Mouse (Mus musculus) left cerebral cortex, postnatal 4 days (tissue): ENCODE measurements around the gene Ccdc28b. TPM values are rescaled to one million over a fixed set of nuclear protein-coding genes. Genes with fewer than 3 reads are reported as not detected.

Experiments used
- DNase-seq: peaks from one replicate; pipeline ENCODE4 v3.0.0-alpha.2; 2022
- intact Hi-C: fragments of 180-260 bp; cut with DNase I; formaldehyde crosslinking; loops from one replicate; pipeline ENCODE4 v1.15.1; 2025
- total RNA-seq, 2 experiments: library from RNA; stranded (reverse); gene quantifications; 2 replicates each; pipeline ENCODE4 v1.2.3; 2021

Gene Ccdc28b
- 100 to 1,000 TPM; 125 to 131 TPM for total RNA-seq

DNA sequence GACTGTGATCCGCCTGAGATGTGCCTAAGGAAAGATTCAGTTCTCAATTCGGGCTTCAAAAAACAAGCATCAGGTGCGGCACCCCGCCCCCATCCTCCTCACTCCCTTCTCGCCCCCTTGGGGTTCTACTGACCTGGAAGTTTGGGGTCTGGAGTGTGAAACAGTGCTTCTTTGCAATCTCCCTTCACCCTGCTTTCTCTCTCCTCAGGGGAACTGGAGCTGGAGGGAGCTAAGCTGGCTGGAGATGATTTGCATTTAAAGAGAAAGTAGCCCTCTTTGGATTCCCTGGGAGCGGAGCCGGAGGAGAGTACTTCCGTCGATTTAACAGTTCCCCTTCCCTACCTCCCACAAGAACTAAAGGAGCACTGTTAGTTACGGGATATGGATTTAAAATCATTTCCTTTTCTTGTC lies at the start of gene Ccdc28b:
TSS of gene Ccdc28b (minus strand) at position 267 of the 411 bp plus-strand sequence.
- DNase-seq = no peak
- intact Hi-C loops = no loop called here

DNA sequence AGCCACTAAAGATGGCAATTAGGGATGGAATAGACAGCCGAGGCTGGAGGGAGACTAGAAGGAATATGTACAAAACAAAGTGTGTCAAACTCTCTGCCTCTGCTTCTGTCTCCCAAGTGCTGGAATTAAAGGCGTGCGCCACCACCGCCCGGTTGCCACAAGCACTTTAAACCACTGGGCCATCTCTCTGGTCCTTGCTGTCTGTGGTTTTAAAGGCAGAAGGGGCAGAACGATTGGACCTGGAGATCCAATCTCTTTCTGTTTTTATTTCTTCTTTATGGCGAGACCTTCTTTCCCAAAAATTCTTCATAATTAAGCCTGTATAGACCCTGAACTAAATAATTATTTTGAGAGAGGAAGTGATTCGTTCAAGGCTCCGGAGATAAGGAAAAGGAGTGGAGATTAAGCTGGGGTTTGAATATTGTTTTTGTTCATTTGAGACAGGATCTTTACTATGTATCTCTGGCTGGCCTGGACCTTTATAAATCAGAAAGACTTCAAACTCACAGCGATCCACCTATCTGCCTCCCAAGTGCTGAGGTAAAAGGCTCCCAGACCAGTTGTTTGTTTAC lies 49.2 kb upstream of the Ccdc28b start:
- DNase-seq = no peak
- intact Hi-C loops = no loop called here

DNA sequence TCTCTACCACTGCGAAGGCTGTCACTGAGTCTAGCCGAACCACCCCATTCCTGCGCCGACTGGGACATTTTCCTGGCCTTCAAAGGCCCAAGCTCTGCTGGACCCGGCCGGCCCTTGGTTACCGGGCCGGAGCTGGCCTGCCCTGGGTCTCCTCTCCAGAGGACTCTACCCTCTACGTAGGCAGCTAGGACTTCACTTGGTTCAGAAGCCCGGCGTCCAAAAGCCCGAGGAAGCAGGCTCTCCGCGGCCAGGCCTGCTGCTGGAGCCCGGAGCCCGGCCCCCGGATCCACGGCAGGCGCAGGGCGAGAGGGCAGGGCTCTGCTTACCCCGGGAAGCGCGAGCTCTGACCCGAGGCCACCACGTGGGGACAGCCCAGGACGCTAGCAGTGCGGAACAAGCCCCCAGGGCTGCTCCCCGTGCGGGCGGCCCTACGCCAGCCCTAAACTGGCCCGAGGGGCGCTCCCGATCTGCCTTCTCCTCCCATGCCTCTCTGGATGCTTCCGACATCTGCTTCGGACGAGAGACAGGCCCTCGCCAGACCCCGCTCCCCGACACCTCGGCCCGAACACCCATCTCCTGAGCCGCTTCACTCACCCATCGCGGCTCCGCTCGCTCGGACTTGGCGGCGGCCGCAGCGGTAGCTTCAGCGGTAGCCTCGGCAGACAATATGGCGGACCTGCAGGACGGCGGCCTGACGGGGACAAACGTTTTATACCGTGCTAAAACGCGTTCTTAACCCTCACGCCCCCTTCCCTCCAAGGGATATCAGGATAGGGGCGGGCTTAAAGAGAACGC lies 48.5 kb upstream of the Ccdc28b start, which contains the start of gene Kpna6:
TSS of gene Kpna6 (minus strand) at position 685 of the 795 bp plus-strand sequence.
- intact Hi-C loops = no loop called here
- peak; percentile 91 for DNase-seq

DNA sequence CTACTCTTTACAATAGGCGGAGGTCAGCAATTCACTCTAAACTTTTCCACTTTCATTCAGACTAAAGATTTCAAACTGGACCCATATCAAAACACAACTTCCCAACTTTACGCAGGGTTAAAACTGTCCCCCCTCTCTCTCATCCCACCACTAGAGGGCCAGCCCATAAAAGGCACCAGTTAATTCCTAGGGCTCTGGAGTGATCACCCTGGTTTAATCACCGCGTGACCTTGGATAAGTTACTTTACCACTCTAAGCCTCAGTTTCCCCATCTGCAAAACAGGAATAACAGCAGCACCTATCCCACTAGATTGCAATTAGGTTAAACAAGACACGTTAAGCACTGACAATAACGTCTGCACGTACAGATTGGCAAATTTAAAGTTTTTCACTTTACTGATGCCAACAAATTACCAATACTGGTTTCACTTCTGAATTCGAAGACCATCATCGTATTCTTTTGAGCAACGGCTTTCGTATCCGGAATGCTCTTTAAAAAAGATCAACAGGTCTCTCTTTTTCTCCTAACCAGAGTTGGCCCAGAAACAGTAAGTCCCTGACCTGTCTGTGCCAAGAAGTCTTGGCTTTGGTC lies 47.8 kb upstream of the Ccdc28b start:
- peak; percentile 42 for DNase-seq
- intact Hi-C loops = no loop called here

DNA sequence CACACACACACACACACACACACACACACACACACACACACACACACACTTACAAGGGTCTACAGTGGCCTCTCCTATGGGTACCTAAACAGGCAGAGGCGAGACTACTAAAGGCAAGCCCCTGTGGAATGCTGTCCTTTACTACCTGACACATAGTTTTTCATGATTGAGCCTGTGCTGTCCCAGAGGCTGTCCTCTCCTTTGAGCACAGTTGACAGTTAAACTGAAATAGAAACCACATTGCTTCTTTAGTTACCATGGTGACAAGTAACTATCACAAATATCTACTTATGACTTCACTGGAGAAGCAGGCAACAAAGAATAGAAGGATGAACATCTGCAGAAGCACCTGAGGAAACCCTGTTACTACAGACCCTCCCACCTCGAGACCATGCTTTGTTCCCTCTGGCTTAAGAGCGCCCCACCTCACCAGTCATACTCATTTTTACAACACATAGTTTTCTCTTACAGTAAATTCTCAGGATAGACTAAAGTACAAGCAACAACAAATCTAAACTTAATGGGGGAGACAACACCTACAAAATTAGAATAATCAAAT lies 38.6 kb upstream of the Ccdc28b start:
- no peak for DNase-seq
- intact Hi-C loops = no loop called here

DNA sequence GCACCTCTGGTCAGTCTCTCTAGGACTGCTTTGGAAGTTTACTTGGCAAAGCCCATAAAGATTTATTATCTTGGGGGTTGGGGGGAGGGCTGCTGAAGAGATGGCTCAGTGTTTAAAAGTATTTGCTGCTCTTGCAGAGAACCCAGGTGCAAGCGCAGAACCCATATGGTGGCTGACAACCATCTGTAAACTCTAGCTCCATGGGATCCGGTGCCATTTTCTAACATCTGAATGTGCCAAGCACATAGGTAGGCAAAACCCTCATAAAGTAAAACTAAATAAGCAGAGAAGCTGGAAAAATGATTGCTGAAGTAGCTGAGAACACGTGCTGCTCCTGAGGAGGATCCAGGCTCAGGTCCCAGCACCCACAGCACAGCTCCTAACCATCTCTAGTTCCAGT lies 37.8 kb upstream of the Ccdc28b start:
- no peak for DNase-seq
- intact Hi-C loops = no loop called here

DNA sequence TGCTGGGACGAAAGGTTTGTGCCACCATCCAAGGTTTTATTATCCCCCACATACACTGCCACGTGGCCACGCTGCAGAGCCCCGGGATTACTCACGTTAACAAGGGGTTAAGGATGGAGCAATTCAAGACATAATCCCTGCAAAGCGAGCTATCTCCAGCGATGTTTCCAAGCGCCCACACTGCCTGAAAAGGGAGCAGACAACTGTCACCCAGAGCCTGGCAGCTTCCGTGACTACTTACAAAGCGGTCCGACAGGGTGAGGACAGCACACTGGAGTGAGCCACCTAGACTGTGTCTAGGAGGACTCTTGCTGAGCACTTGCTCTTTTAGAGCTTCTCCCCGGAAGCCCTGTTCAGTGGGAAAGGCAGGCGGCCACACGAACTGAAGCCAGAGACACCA lies 31.0 kb upstream of the Ccdc28b start:
- intact Hi-C loops = no loop called here
- DNase-seq = no peak

DNA sequence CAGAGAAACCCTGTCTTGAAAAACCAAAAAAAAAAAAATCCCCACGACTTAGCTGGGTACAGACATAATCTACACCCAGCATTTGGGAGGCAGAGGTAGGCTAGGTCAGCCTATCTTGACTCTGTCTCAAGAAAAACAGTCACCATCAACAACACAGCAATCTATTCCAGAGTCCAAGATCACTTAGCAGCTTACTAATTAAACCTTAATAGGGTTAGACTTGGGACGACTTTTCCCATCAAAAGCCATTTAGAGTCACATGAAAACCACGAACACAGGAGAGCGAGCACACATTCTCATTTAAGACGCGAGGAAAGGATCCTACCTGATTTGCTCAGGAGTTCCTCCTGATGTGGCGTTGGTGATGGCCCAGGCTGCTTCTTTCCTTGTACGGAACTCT lies 26.6 kb upstream of the Ccdc28b start:
- no peak for DNase-seq
- intact Hi-C loops = no loop called here

DNA sequence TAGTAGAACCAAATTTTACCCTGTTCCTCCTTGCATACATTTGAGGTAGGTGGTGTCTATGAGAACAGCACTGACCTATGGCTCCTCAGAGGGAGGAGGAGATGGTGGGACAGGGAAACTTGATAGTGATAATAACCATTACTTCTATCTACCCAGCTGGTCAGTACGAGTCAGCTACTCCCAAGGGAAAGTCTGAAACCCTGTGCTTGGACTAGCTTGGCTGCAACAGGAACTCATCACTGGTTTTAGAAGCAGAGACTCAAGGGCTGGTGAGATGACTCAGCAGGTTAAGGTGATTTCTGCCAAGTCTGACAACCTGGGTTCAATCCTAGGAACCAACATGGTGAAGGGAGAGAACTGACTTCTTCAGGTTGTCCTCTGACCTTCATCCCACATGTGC lies 24.9 kb upstream of the Ccdc28b start:
- intact Hi-C loops = no loop called here
- DNase-seq = no peak

DNA sequence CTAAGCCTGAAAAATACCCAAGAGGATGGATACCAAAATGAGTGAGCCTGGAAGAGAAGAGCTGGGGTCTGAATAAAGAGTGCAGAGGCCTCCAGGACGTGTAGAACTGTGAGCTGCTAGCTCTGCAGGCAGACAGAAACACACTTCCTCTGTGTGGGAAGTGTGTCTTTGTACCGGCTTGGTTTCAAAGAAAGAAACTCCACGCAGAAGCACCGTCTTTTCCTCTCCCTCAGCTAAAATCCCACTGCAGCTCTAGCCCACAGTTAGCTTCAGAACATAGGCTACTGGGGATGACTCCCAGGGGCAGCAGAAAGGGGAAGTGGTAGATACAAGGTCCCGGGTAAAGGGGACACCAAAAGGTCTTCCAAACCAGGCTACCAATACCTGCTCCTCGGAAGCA lies 21.5 kb upstream of the Ccdc28b start:
- DNase-seq = no peak
- intact Hi-C loops = no loop called here

DNA sequence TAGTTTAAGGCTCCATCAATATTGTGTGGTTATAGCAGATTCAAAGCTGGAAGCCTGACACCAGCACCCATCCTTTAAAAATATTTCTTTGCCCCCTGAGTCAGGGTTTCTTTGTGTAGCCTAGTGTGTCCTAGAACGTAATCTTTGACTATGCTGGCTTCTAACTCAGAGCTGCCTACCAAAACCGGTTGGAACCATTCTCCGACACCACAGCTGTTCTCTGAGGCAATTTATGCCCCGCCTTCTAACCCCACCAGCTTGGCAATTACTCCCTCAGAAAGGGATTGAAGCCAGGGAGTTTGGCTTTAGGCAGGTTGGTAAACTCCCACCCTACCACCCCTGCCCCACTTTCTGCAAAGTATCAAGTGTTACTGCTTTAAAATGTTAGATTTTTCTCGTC lies 18.0 kb upstream of the Ccdc28b start:
- intact Hi-C loops = no loop called here

DNA sequence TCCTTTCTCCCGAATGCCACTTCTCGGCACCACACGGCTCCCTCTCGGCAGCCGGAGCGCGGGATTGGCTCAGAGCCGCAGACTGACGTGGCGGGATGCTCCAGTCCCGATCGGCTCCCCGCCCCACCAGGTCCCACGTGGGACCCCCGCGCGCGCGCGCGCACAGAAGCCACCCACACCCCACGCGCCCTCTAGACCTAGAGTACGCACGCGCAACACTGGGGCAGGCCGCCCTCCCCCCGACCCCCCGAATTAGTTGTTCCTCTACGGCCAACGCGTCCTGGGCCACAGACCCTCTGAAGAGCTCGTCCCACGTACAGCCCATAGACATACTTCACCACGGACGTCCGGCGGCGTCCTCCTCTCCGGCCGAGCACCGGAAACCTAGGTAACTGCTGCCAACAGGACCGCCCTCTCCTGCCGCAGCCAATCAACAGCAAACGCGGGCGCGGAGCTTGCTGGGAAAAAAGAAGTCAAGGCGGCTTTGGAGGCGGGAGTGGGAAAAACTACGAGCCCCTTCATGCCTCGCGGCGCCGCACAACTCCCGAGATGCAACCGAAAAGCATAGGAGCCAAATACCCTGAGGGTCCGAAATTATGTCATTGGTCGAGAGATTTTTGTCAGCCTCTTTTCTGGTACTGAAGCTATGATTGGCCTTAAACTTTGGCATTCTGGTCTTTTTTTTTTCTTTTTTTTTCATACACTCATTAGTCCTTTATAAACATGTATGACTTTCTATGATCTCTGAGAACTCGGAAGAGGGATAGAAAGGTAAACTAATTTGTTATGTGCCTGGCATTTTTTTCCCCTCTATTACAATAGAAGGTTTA lies 17.1 kb upstream of the Ccdc28b start, which contains the start of gene Txlna:
TSS of gene Txlna (minus strand) at position 428 of the 830 bp plus-strand sequence.
- peak; percentile 98 for DNase-seq
- intact Hi-C loops = no loop called here

More for the DNA sequence above, 18.0 kb upstream of the Ccdc28b start:
- no peak for DNase-seq

DNA sequence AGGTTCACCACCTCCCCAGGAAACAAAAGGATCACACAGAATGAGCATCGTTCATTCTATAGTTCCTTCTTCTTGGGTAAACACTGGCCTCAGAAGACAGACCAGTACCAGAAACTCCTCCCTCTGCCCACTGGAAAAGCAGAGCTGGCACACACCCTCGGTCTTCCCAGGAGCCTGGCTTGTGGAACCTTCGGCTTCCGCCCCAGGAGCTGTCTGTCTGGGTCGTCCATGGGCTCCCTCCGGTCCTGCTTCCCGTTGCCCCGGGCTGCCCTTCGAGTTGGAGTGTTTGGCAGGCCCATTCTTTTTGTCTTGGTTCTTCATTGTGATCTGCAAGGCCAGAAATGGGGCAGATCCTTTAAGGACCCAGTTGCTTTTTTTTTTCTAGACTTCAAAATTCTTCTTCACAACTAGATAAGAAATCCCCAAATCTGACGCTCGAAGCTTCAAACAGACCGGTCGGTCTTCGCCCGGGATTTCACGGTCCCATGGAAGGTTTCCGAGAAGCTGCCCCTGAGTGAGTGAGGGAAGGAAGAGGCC lies 16.4 kb upstream of the Ccdc28b start:
- intact Hi-C loops = no loop called here
- peak; percentile 61 for DNase-seq

DNA sequence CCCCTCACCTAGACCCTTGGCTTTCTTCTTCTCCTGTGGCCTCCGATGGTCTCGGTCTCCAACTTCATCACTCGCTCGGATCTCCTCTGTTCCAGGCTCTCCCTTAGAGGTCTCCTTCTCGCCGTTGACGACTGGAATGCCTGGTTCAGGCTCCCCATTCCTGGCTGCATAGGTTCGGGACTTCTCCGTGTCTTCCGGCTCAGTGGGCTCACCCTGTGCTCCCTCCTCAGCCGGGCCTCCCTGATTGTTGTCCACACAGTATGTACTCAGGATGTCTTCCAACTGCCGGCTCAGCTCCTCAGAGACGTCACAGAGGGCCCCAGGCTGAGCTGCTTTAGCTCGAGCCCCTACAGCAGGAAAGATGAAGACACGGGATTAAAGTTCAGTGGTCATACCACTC lies 15.5 kb upstream of the Ccdc28b start:
- DNase-seq = no peak
- intact Hi-C loops = no loop called here

DNA sequence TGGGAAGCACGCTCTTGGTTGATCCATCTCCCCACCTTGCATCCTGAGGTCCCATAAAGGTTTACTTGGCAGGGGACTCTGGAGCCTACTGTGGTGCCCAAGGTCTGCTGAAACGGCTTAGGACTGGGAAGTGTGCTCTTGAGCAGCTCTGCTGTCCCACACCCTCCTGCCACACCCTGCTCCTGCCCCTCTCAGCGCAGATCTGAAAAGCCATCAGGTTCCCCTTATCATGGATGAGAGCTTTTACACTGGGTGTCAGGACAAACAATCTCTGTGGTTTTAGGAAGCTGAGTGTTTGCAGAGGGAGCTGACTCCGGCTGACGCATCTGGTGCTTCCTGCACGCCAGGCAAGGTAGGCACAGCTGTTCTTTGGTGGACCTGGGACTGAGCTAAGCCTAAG lies 10.1 kb upstream of the Ccdc28b start:
- intact Hi-C loops = no loop called here
- DNase-seq = no peak

DNA sequence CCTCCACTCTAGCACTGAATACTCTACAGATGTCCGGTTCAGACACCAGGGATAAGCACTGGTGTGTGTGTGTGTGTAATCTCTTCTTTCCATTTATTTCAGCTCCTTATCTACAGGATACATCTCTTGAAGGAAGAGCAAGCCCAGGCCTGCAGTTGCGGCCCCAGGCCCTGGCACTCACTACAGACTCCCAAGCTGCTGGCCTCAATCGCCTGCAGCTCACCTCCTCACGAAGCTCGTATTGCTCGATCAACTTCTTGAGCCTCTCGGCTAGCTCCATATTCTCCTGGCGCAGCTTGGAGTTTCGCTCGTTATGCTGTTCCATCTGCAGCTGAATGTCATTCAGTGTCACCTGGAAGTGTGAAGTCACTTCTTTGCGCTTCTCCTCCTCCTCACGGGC lies 8.1 kb upstream of the Ccdc28b start:
- intact Hi-C loops = no loop called here
- DNase-seq = no peak

DNA sequence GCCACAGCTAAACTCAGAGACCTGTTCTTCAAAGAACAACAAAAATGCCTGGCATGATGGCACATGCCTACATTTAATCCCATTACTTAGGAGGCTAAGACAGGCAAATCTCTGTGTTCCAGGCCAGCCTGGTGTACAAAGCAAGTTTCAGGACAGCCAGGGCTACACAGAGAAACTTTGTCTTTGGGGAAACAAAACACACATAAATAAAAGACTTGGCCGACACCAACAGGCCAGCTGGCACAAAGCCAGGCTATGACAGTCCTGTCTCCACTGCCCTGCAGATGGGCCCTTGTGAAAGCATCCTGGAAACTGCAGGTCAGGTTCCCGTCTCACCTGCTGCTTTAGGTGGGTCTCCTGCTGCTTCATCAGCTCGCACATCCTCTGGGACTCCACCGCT lies 7.2 kb upstream of the Ccdc28b start:
- intact Hi-C loops = no loop called here
- DNase-seq = peak; percentile 46

DNA sequence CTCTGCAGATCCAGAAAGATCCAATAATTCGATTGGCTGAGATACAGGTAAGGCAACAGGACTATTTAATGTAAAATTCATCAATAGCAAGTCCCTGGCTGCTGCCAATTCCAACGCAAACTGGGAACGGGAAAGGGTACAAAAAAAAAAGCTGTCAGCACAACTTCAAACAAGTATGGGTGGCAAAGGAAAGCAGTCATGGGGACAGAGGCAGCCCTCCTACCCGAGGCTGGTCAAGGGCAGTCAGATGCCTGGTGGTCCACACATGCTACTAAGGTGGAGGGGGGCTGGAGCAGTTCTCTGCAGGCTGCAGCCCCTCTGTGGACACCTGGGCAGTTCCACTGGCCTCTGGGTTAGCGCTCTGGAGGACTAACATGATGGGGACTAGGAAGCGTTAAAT lies 2.3 kb upstream of the Ccdc28b start:
- no peak for DNase-seq
- intact Hi-C loops = no loop called here

DNA sequence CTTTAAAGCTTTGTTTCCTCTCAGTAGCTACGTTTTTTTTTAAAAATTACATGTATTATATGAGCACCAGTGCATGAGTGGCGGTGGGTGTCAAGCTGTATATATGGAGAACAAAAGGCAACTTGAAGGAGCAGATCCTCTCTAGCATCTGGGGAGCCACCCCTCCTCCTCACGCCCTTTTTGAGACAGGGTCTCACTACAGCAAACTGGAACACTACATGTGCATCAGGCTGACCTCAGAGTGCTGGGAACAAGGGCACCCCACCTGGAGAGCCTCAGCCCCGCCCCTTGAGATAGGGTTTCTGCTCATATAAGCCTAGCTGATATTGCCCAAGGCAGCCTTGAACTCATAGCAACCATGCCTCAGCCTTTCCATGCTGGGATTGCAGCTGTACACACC lies 1.7 kb upstream of the Ccdc28b start:
- no peak for DNase-seq
- intact Hi-C loops = no loop called here

DNA sequence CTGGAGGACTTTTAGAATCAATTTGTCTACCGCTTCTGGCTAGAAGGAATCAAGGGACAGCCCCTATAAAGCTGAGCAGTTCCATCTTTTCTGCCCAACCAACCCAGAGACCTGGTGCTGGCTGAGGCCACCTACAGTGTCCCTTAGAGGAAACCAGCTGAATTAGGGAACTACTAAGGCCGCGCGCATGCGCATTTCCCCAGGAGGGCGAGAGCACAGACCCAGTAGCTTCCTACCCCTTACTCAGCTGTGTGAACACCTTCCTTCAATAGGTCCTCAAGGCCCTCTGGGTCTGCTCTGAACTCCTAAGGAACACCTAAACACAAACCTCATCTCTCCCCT lies 1.3 kb upstream of the Ccdc28b start:
- intact Hi-C loops = no loop called here
- DNase-seq = peak; percentile 58
